Mouse (Mus musculus): Measurements from ENCODE around the gene Gm21985.
"Not testable (repeated sequence)": the region's sequence is repeated elsewhere in the genome, so short reads cannot be mapped to it uniquely, and the experiment has no call there.

Gene Gm21985

GRCm38 (mm10) chr2:112452513-112452912 lies 186.4 kb downstream of the Gm21985 start:
- POLR2A ChIA-PET, result interaction anchor here in 1 of 4 experiments (0.9 to 3.4 kb wide), 2 partner anchors 67 to 74 kb away, joined by 3 to 23 read pairs; partner anchors contain the start of gene Katnbl1
- CTCF ChIA-PET, result not testable (repeated sequence)

GRCm38 (mm10) chr2:112454125-112454861 lies 188.2 kb downstream of the Gm21985 start:
- ChIA-PET POLR2A (interaction anchor here (0.6 to 3.4 kb wide), 74 partner anchors 8 to 1379 kb away, joined by 3 to 50 read pairs (median 4); partner anchors contain the start of genes Emc4 (in 4 of the 4), Katnbl1 (in 3 of the 4), Slc12a6 (in 2 of the 4) and Aven (in 1 of the 4)), CTCF (interaction anchor here in 3 of 4 experiments (0.6 to 1.6 kb wide), 3 partner anchors 75 to 305 kb away, joined by 3 to 12 read pairs (median 6); partner anchors contain the start of gene Katnbl1 (in 2 of the 3))

GRCm38 (mm10) chr2:112454862-112455564 lies 188.9 kb downstream of the Gm21985 start, which contains the start of gene Emc7:
Emc7 (plus strand) TSS chr2:112454997.
- POLR2A ChIA-PET, result interaction anchor here (0.6 to 3.4 kb wide), 73 partner anchors 8 to 985 kb away, joined by 3 to 50 read pairs (median 5); partner anchors contain the start of genes Emc4 (in 4 of the 4), Katnbl1 (in 3 of the 4), Slc12a6 (in 2 of the 4) and Aven (in 1 of the 4)

More at GRCm38 (mm10) chr2:112454862-112455564, 188.9 kb downstream of the Gm21985 start, which contains the start of gene Emc7:
- CTCF ChIA-PET, result interaction anchor here in 2 of 4 experiments (0.9 to 1.6 kb wide), 2 partner anchors 76 kb away, joined by 6 to 12 read pairs; partner anchors contain the start of gene Katnbl1 (in 2 of the 2)

Measured in embryonic stem cell, embryonic (primary cell).